Mouse (Mus musculus) embryo, embryonic 9.5 days (tissue): Measurements from ENCODE around the gene Eef1akmt3.
A peak's percentile ranks its signal among the peaks of the same experiment; 100 is the strongest.
"Not testable (repeated sequence)": the region's sequence is repeated elsewhere in the genome, so short reads cannot be mapped to it uniquely, and the experiment has no call there.

ENCODE experiments used
- DNase-seq: peaks from one replicate; pipeline ENCODE4 v3.0.0-alpha.2; 2017; ENCODE audit errors: extremely low spot score

The Eef1akmt3 gene

DNA sequence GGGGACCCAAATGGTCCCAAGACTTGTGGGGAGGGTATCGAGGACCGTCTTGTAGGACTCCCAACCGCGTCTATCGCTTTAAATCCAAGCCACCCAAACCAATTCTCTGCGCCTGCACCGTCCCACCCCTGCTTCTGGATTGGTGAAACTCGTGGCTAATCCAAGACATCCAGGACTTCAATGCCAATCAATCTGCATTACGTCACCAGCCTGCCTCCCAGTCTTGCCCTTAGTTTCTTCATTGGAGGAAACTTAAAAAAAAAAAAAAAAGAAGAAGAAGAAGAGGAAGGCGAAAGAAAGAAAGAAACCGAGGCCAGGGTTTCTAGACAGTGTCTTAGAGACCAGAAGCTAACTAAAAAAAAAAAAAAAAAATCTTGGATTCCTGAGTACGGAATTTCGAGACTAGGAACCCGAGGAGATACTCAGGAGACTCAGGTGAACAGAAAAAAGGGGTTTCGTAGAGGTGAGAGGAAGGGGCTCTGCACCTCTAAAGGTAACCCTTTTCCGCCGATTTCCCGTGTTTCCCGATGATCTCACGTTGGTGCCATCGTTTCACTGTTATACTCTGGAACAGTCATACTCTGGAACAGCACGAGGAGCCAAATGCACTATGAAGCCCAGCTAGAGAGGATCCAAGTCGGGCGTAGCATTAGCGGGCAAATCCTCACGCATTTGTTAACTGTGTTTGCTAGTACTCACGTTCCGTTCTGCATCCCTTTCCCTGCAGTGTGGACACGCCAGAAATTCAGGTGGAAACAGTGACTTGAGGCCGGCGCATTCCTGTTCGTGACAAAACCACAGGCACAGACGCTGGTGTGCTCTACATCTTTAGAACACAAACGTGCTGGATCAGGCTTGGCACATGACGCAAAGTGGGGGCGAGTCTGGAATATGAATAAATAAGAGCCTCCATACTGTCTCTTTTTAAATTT lies 29.1 kb upstream of the Eef1akmt3 start, which contains the start of gene Tspan31:
TSS of gene Tspan31 (minus strand) at position 75 of the 932 bp plus-strand sequence.
- DNase-seq: peak; percentile 91

DNA sequence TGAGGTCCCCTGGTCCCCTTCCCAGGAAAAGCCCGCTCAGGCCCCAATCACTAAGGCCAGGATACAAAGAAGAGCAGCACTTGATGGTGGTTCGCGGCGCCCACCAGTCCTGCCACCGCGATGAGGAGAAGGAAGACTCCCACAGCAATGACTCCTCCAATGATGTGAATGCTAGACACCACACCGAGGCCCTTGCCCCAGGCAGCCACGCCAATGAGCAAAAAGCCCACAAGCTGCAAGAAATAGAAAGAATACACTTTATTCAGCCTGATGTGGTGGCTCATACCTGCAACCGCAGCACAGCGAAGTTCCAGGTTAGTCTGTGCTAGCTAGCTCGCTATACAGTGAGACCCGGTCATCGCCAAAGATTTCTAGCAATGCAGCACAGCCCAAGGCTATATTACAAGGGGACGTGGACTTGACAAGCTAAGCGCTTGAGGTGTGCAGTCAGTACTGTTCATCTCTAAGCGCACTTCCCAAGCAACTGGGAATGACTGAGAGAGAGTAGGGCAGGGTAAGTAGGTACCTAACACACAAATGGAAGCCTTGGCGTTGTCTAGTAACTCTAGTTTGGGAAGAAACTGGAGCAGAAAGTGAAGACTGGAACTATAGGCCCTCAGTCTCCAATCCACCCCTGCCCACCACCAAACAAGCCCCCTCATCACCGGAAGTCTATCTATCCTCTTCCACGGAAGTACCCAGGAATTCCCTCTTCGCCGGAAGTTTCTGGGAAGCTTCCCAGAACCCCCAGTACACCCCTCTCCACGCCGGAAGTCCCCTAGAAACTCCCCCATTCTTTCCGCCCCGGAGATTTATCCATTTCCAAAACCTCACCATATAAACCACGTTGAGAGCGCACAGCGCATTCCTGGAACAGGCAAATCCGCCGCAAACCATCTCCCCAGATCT lies 28.2 kb upstream of the Eef1akmt3 start:
- peak; percentile 45 for DNase-seq

DNA sequence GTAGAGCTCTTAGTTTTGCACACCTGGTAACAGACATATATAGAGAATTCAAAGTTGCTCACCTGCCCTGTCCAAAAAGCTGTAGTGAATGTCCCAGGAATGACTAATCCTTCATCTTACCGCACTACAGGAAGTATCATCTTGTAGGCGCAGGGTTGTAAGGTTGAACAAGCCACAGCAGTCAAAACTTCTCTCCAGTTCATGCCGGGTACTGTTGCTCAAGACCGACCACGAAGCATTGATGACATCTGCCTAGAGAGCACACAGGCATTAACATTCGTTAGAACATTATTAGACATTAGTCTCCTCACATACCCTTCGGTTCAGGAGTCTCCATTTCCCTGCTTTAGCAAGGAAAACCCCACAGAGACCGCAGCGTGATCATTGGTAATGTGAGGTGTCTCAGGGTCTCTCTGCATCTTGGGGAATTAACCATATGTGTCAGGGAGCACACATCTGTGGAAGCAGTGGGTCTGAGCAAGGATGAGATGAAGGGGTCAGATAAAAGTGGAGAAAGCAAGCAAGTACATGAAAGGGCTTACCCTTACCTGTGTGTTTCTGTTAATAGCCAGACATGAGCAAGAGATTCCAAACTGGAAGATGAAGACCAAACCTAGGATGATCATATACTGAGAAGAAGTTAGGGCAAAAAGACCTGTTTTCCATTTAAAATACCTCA lies 27.2 kb upstream of the Eef1akmt3 start:
- DNase-seq: no peak

DNA sequence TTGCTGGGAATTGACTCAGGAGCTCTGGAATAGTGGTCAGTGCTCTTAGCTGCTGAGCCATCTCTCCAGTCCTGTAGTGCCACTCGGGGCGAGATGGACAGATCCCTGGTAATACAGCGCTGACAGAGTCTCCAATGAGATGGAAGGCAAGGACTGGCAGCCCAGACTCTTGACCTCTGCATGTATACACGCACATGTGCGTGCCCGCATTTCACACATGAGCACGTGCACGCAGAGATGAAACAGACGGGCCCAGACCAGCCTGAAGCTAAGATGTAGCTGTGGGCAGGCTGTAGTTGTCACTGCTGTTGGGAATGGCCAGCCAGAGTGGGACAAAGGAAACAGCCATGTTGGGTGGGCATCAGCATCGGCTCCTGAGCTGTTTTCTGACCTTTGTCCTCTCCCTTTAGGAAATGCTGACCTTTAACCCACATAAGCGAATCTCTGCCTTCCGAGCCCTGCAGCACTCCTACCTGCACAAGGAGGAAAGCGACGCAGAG lies 25.3 kb upstream of the Eef1akmt3 start:
- no peak for DNase-seq

DNA sequence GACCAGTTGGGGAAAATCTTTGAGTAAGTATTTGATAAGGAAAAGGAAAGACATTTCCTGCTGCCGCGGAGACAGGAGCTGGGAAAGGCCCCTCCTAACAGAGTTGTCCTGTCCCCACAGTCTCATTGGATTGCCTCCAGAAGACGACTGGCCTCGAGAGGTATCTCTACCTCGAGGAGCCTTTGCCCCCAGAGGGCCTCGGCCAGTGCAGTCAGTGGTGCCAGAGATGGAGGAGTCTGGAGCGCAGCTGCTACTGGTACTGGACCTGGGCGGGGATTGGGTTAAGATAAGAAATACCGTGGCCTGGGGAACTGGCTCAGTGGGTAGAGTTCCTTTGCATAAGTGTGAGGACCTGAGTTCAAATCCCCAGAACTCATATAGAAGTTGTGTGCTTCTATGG lies 24.7 kb upstream of the Eef1akmt3 start:
- no peak for DNase-seq

DNA sequence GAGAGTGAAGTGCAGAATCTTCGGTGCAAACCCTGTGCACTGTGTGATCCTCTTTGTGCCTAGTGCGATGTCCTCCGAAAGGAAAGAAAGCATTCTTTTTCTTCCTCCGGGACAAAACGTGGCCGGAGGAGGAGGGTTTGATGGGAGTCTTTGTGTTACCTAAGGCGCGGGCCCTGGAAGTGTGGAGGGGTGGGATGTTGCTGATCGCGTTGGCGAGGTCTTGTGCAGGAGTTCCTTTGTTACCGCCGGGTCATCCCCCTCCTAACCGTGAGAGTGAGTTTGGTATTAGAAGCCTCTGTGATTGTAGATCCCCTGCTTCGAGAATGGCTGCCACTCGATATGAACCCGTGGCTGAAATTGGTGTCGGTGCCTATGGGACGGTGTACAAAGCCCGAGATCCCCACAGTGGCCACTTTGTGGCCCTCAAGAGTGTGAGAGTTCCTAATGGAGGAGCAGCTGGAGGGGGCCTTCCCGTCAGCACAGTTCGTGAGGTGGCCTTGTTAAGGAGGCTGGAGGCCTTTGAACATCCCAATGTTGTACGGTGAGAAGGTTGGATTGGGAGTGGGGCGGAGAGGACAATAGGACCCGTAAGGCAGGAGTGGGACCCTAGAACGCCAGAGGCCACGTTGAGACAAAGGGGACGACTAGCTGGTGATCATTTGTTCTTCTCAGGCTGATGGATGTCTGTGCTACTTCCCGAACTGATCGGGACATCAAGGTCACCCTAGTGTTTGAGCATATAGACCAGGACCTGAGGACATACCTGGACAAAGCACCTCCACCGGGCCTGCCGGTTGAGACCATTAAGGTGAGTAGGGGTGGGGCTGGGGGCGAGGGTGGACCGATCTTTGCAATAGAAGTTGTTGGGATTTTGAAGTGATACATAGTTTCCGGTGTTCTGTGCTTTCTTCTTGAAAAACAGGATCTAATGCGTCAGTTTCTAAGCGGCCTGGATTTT lies 22.9 kb upstream of the Eef1akmt3 start:
- peak; percentile 52 for DNase-seq

DNA sequence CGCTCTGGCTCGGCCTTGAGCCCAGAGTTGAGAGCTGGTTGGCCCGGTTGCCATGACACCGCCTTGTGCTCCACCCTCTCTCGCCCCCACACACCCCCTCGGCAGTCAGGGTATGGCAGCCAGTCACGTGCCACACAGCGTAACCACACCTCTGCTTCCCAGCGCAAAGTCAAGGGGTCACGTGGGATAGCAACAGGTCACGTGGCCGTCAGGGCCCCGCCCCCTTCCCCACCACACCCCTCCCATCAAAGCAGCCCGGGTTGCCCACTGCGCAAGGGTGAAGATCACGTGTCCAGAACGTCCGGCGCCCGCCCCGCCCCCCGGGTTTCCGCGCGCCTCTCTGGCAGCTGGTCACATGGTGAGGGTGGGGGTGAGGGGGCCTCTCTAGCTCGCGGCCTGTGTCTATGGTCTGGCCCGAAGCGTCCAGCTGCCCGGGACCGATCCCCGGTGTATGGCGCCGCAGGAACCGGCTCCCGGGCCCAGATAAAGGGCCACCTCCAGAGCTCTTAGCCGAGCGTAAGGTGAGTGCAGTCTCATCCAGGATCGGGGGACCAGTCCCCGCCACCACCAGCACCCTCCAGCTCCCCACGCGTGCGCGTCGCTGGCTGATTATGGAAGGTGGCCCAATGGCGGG lies 22.0 kb upstream of the Eef1akmt3 start, which contains the start of gene Cdk4:
TSS of gene Cdk4 (plus strand) at position 296 of the 634 bp plus-strand sequence.
- peak; percentile 100 for DNase-seq

DNA sequence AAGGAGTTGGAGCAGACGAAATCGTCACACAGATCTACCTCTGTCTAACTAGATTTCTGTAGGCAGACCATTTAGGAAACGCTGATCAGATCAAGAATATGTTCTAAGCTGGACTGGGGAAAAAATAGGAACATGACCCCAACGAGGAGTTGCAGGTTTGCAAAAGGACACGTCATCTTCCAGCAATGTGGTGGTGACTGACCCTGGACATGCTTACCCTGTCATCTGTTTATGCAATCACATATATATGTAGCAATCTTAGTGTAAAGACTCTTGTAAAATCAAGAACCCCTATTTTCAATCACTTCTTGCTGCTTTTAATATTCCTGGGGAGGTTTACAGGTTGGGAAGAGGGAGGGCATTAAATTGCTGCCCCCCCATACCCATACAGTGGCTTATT lies 21.2 kb upstream of the Eef1akmt3 start:
- DNase-seq: no peak

DNA sequence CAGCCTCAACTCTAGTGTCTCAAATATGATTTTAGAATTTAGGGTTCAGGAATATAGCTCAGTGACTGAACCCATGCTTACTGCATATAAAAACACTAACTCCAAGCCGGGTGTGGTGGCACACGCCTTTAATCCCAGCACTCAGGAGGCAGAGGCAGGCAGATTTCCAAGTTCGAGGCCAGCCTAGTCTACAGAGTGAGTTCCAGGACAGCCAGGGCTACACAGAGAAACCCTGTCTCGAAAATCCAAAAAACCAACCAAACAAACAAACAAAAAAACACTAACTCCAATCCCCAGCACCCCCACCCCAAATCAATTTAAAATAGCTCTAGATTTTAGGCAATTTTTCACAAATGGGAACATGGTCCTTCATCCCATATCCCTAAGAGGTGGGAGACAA lies 20.8 kb upstream of the Eef1akmt3 start:
- not testable (repeated sequence) for DNase-seq

DNA sequence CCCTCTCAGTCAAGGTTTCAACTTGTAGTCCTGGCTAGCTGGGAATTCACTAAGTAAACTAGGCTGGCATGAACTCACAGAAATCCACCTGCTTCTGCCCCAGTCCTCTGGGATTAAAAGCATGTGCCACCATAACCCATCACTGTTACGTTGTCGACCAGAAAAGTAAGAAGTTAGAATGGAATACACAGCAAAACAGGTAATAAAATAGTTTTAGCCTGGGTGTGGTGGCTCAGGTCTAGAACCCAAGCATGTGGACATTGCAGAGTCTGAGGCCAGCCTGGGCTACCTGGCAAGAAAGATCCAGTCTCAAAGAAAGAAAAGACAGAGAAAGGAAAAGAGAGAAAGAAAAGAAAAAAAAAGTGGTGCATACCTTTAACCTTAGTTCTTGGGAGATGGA lies 20.2 kb upstream of the Eef1akmt3 start:
- no peak for DNase-seq

DNA sequence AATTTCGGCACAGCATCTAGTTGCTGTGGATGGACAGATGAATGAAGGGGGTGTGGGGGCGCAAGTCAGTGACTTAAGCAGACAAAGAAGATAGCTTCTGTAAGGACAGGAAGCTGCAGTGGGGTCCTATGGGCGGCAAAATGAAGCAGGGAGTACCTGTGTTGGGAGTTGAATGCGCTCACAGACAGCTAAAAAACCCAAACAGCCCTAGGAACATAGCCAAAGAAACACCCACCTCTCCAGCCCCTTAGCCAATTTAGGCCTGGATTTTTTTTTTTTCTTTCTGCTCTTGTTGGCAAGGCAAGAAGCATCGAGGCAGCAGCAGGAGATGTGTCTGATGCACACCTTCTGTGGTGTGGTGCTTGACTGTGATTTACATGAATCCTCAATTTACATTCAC lies 19.8 kb upstream of the Eef1akmt3 start:
- no peak for DNase-seq

DNA sequence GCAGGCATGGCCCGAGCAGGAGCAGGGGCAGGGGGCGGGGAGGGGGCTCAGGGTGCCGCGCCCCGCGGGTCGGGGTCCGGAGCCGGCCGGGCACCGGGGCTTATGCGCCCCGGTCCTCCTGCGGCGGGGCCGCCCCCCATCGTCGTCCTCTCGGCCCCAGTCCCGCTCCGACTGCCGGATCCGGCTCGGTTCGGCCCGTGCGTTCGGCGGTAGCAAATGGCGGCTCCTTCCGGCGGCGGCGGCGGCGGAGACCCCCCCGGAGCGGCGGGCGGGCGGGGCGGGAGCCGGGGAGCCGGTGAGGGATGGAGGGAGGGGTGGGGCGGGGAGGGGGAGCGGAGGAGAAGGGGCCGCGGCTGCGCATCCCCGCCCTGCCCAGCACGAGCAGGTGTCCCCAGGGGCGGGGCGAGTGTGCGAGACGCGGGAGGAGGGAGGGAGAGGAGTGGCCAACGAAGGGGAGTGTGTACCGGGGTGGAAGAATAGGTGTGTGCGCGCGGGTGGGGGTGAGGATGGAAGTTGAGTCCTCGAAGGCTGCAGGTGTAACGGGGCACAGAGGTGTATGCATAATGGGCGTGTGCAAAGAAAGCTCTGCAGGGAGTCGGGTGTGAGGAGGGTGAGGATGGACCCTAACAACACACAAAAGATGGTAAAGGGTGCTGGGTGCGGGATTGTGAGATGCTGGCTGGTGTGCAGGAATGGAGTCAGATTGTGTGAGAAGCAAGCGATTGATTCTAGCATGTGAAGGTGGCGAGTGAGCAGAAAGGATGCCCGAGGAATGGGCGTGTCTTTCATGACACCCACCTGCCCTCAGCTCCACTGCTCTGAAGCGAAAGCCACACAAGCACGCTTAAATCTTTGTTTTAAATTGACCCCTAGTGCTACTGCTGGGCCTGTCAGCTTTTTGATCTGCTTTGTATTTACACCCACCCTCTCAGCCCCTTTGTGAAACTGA lies 18.9 kb upstream of the Eef1akmt3 start, which contains the start of gene March9:
TSS of gene March9 (minus strand) at position 217 of the 949 bp plus-strand sequence.
- DNase-seq: peak; percentile 72

DNA sequence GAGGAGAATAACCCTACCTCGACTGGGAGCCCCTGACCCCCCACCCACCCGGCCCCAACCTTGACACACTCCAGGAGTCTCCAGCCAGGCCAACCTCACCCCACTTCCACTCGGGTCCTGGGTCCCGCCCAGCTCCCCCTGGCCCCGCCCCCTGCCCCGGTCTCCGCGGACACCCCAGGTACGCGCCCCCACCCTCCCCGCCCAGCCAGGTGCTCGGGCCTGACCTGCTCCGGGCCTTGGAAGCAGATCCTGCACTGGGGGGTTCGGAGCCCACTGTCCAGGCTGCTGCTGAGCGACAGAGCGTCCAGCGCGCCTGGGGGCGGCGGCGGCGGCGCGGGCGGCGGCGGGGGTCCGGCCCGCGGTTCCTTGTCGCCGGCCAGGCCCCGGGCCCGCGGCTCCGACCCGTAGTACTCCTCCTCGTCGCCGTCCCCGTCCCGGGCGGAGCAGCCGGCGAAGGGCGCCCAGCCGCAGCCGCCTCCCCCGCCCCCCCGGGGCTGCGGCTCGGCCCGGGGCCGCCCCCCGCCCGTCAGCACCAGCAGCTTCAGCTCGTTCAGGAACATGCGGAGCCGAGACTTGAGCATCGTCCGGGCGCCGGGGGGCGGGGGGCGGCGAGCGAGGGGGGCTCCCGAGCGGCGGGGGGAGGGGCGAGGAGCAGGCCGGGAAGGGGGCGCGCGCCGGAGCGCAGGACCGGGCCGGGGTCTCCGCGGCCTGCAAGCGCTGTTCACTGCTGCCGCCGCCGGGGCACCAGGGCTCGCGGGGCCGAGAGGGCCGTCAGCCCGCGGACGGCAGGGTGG lies 18.1 kb upstream of the Eef1akmt3 start:
- DNase-seq: peak; percentile 56

DNA sequence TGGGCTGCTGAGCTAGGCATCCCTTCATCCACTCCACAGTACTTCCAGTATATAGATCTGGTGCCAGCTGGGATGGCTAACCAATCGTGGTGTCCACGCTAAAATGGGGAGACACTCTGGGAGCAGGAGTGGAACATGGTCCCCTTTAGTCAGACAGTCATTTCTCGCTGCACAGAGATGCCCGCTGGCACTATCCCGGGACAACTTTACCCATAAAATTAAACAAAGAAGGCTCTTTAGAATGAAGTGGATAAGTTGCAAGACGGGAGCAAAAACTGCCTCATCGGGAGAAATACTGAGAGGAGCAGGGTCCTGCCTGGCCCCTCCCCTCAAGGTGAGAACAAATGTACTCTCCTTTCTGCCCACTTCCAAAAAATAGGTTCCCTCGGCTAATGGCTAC lies 17.4 kb upstream of the Eef1akmt3 start:
- peak; percentile 10 for DNase-seq

DNA sequence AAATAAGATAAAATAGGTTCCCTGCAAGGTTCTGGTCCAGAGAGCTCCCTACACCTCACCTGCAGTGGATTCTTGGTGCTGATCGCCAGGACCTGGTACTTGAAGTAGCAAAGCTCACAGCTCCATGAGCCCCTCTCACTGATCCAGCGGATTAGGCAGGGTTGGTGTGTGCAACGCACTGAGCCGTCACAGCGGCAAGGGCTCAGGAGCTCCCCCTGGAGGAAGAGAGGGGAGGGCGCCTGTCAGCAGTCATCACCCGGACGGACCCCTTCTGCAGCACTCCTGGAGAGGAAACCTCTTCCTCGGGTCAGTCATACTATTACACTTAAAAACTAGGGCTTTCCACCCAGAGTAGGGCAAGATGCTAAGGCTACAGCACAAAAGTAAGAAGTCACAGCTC lies 16.8 kb upstream of the Eef1akmt3 start:
- DNase-seq: peak; percentile 87

DNA sequence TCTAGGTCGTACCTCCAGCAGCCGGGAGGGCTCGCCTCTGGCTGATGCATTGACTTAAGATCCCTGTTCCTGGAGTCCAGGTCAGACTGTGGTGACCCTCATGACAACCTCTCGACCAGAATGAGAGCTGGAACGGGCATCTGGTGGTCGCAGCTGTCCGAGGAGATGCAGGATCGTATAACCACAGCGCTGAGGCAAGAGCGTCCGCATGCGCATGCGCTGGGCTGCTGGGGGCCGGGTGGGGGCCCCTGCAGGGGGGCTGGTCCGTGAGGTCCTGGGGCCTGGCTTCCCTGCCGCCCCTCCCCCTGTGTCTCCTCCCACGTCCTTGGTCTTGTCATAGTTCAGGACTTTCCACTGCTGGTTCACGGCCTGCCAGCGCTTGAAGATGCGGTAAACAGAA lies 15.2 kb upstream of the Eef1akmt3 start:
- no peak for DNase-seq

DNA sequence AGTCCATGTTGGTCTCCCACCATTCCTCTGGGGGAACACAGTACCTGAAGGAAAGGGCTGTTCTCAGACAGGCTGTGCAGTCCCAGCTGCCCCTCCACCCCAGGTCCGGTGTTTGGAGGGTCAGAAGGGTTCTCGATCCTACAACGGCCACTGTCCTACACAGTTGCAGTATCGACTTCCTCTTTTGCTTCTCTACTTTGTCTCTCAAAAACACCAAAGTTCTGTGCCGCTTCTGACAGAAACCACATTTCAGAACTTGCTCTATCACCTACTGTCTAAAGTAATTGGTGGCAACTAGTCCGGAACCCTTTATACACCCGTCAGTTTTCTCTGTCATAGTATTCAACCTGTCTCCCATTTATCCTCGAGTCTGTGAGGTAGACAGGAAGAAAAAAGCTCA lies 14.1 kb upstream of the Eef1akmt3 start:
- DNase-seq: no peak

DNA sequence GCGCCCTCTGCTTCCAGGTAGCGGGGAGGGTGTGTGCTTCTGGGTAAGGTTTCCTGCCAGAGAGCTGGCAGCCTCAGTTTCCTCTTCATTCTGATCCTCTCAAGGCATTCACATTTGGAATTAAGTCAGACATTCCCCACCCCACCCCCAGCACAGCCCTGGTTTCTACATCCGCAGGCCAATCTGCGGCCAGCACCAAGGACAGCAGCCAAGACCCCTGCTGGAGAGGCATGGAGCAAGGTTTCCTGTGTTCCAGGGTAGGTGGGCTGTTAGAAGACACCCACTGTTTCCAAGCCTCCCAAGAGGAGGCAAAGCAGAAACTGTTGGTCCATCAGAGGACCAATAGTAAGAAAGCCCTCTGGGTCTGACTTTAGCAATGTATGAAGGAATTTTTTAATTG lies 13.3 kb upstream of the Eef1akmt3 start:
- DNase-seq: no peak
